Comparison of ENCODE assay signal across 14 mouse cellular contexts in genomic region chr15:8761132-8761531, GRCm38 (mm10). TPM values are rescaled to one million over a fixed set of nuclear protein-coding genes. Genes with fewer than 3 reads are reported as not detected.
A peak's percentile ranks its signal among the peaks of the same experiment; 100 is the strongest.
DNase-seq lines count a peak whose midpoint lies in the region; ATAC-seq and TF ChIP-seq lines count a peak whose summit lies in the region.
"Had no signal": no experiment of that assay in that cellular context is flagged by ENCODE, and none has a peak within 500 bp of the region (broad histone marks: within the 10 kb centered on the region; RNA-seq: fewer than 3 reads in every experiment).

No protein-coding gene starts in this region.

- DNase-seq in c-Kit-negative CD71-positive TER-119-positive erythroid progenitor cells, embryonic 14.5 days (ENCODE audit: low read depth, low spot score) = peak; percentile 48
- no peak for DNase-seq in thymus, adult 2 months
- no peak for DNase-seq in layer of hippocampus, adult 2 months (ENCODE audit: low spot score in 2 of 2)
- DNase-seq: adrenal gland, postnatal 10 days; cerebellum, adult 8-10 months; gastrocnemius, adult 2 months had no signal

- H3K9me3 ChIP-seq in intestine, embryonic 15.5 days = no peaks in the 10 kb centered on the region
- no peaks in the 10 kb centered on the region for H3K9me3 ChIP-seq in intestine, postnatal 0 days (ENCODE audit: control insufficient read depth)
- no peaks in the 10 kb centered on the region for H3K9me3 ChIP-seq in erythroblast, embryonic 14.5 days (ENCODE audit: control insufficient read depth, low read length)
- H3K9me3 ChIP-seq in liver, embryonic 16.5 days (replicated peaks; ENCODE audit: control insufficient read depth, low read length) = no peaks in the 10 kb centered on the region
- H3K9me3 ChIP-seq: embryonic facial prominence, embryonic 15.5 days; midbrain, embryonic 15.5 days had no signal

- no peak overlapping the region for H3K9ac ChIP-seq in intestine, embryonic 15.5 days
- H3K9ac ChIP-seq in intestine, postnatal 0 days (ENCODE audit: low read depth, low read length) = no peak overlapping the region
- no peak overlapping the region for H3K9ac ChIP-seq in liver, embryonic 16.5 days (ENCODE audit: low read depth, low read length)
- H3K9ac ChIP-seq: embryonic facial prominence, embryonic 15.5 days; midbrain, embryonic 15.5 days had no signal

- no peak for TF ChIP-seq CTCF in intestine, postnatal 0 days (IDR thresholded peaks at IDR 0.05; ENCODE audit: low read depth)
- no peak for TF ChIP-seq CTCF in thymus, adult 2 months (IDR thresholded peaks at IDR 0.05; ENCODE audit: borderline replicate concordance, control insufficient read depth, extremely low read depth, insufficient read depth, low read length, poor library complexity)
- TF ChIP-seq CTCF in layer of hippocampus, adult 2 months (conservative IDR thresholded peaks at IDR 0.05) = no peak

- no peak overlapping the region for H3K4me3 ChIP-seq in intestine, embryonic 15.5 days (replicated peaks)
- no peak overlapping the region for H3K4me3 ChIP-seq in intestine, postnatal 0 days (ENCODE audit: low read depth, low read length)
- peak overlapping the region; percentile 44 for H3K4me3 ChIP-seq in erythroblast, embryonic 14.5 days (replicated peaks)
- H3K4me3 ChIP-seq in liver, embryonic 16.5 days (ENCODE audit: low read depth, low read length) = no peak overlapping the region
- no peak overlapping the region for H3K4me3 ChIP-seq in thymus, adult 2 months (ENCODE audit: control insufficient read depth, insufficient read depth, low read length)
- H3K4me3 ChIP-seq in layer of hippocampus, adult 2 months = no peak overlapping the region
- H3K4me3 ChIP-seq: embryonic facial prominence, embryonic 15.5 days; gastrocnemius, adult 2 months; midbrain, embryonic 15.5 days had no signal

- no peak for TF ChIP-seq POLR2A in thymus, adult 2 months (IDR thresholded peaks at IDR 0.05; ENCODE audit: control insufficient read depth, extremely low read depth, insufficient read depth, low read length, poor library complexity)

- 86% methylated on average over 5 of the region's 5 CpGs for whole genome bisulfite sequencing in intestine, embryonic 15.5 days
- WGBS in intestine, postnatal 0 days = 78% methylated on average over 5 of the region's 5 CpGs
- WGBS in liver, embryonic 16.5 days (ENCODE audit: insufficient replicate concordance) = 20% methylated on average over 5 of the region's 5 CpGs
- 84% methylated on average over 5 of the region's 5 CpGs for WGBS in thymus, adult 2 months

- H3K4me1 ChIP-seq in intestine, embryonic 15.5 days (replicated peaks) = no peaks in the 10 kb centered on the region
- H3K4me1 ChIP-seq in intestine, postnatal 0 days (replicated peaks; ENCODE audit: control insufficient read depth, insufficient read depth, low read length) = no peaks in the 10 kb centered on the region
- H3K4me1 ChIP-seq in erythroblast, embryonic 14.5 days (ENCODE audit: control insufficient read depth) = peaks cover 68% of the 10 kb centered on the region
- H3K4me1 ChIP-seq in liver, embryonic 16.5 days (ENCODE audit: control insufficient read depth, low read depth, low read length) = peaks cover 28% of the 10 kb centered on the region
- H3K4me1 ChIP-seq in thymus, adult 2 months (replicated peaks; ENCODE audit: control insufficient read depth, insufficient read depth, low read length) = no peaks in the 10 kb centered on the region
- H3K4me1 ChIP-seq: embryonic facial prominence, embryonic 15.5 days; midbrain, embryonic 15.5 days had no signal

- no peaks in the 10 kb centered on the region for H3K27me3 ChIP-seq in intestine, embryonic 15.5 days (replicated peaks)
- H3K27me3 ChIP-seq in intestine, postnatal 0 days (replicated peaks; ENCODE audit: control insufficient read depth, insufficient read depth, low read length) = no peaks in the 10 kb centered on the region
- H3K27me3 ChIP-seq in erythroblast, embryonic 14.5 days (ENCODE audit: control insufficient read depth) = no peaks in the 10 kb centered on the region
- H3K27me3 ChIP-seq in liver, embryonic 16.5 days (ENCODE audit: control insufficient read depth, insufficient read depth, low read depth, low read length) = no peaks in the 10 kb centered on the region
- H3K27me3 ChIP-seq in thymus, adult 2 months (ENCODE audit: control insufficient read depth, insufficient read depth, low read length) = no peaks in the 10 kb centered on the region
- H3K27me3 ChIP-seq: embryonic facial prominence, embryonic 15.5 days; midbrain, embryonic 15.5 days had no signal

- H3K27ac ChIP-seq in intestine, embryonic 15.5 days = no peak overlapping the region
- no peak overlapping the region for H3K27ac ChIP-seq in intestine, postnatal 0 days (ENCODE audit: low read depth, low read length)
- peak overlapping the region; percentile 93 for H3K27ac ChIP-seq in liver, embryonic 16.5 days (ENCODE audit: low read length)
- H3K27ac ChIP-seq in thymus, adult 2 months (ENCODE audit: control insufficient read depth, insufficient read depth, low read length) = no peak overlapping the region
- no peak overlapping the region for H3K27ac ChIP-seq in layer of hippocampus, adult 2 months
- H3K27ac ChIP-seq: embryonic facial prominence, embryonic 15.5 days; gastrocnemius, adult 2 months; midbrain, embryonic 15.5 days had no signal

- peak; percentile 62; the same call in 1 of the 2 replicates for ATAC-seq in intestine, embryonic 15.5 days
- ATAC-seq in intestine, postnatal 0 days = no peak
- peak; percentile 96 for ATAC-seq in liver, embryonic 16.5 days (ENCODE audit: low read depth)
- ATAC-seq: CD4-positive, CD25-positive, alpha-beta regulatory T cell, adult 4 months; forebrain, embryonic 14.5 days; midbrain, embryonic 15.5 days had no signal

- no peak overlapping the region for H3K4me2 ChIP-seq in intestine, embryonic 15.5 days (replicated peaks)
- H3K4me2 ChIP-seq in intestine, postnatal 0 days (replicated peaks; ENCODE audit: low read depth) = no peak overlapping the region
- H3K4me2 ChIP-seq in liver, embryonic 16.5 days (ENCODE audit: low read depth, low read length) = peak overlapping the region; percentile 59
- H3K4me2 ChIP-seq: embryonic facial prominence, embryonic 15.5 days; midbrain, embryonic 15.5 days had no signal

- no peaks in the 10 kb centered on the region for H3K36me3 ChIP-seq in intestine, embryonic 15.5 days
- no peaks in the 10 kb centered on the region for H3K36me3 ChIP-seq in intestine, postnatal 0 days (ENCODE audit: control insufficient read depth, insufficient read depth)
- no peaks in the 10 kb centered on the region for H3K36me3 ChIP-seq in erythroblast, embryonic 14.5 days (ENCODE audit: control insufficient read depth)
- no peaks in the 10 kb centered on the region for H3K36me3 ChIP-seq in liver, embryonic 16.5 days (ENCODE audit: control insufficient read depth, insufficient read depth)
- H3K36me3 ChIP-seq in thymus, adult 2 months (ENCODE audit: control insufficient read depth, insufficient read depth, low read length) = no peaks in the 10 kb centered on the region
- H3K36me3 ChIP-seq: embryonic facial prominence, embryonic 15.5 days; midbrain, embryonic 15.5 days had no signal

RNA-seq across cellular contexts. Expression of gene Slc1a3, which starts 50.6 kb away (rescaled TPM):
- 6.5 and 6.8 TPM in 2 replicates for polyA plus RNA-seq in intestine, embryonic 15.5 days (2015; fragmentation: Nextera tagmentation; extraction: Ambion mirVana)
- 0.50 and 0.53 TPM in 2 replicates for polyA plus RNA-seq in intestine, postnatal 0 days (2015; fragmentation: Nextera tagmentation; extraction: Ambion mirVana)
- polyA plus RNA-seq in erythroblast, embryonic 14.5 days (2012) = not detected in 2 replicates
- polyA plus RNA-seq in liver, embryonic 16.5 days (2015; fragmentation: Nextera tagmentation; extraction: Ambion mirVana) = 0.18 and 0.47 TPM in 2 replicates
- polyA plus RNA-seq in thymus, adult 2 months (2012; rRNA removed) = 19.2 and 23.1 TPM in 2 replicates
- 100 to 1,000 TPM; 388 to 405 TPM for total RNA-seq in layer of hippocampus, adult 2 months (2021)
